Mouse (Mus musculus): ENCODE measurements around the gene Snta1.

Gene Snta1

DNA sequence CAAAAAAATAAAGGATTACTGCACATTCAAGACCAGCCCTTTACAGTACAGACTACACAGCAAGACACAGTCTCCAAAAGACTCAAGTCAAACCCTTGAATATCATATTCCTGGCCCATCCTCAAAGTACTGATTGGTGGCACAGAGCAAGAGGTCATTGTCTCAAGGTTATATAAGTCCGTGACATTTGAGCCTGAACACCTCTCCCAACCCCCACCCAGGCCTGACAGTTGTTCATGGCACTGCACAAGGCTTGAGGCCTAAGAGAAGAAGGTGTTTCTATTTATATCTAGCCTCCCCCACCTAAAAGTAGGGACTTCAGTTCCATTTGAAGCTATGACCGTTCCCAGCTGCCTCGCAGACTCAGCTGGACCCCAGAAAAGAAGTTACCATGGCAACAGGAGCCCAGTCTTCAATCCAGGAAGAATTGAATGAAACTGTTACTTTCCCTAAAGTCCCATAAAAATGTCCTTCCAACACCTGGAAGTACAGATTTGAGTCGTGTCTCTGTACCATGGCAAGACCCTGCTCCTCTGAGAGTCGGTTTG, 2.4 kb downstream of the Snta1 start:
- no peak for TF ChIP-seq GATA4 (IDR thresholded peaks at IDR 0.05; ENCODE audit: insufficient replicate concordance, low read length)

DNA sequence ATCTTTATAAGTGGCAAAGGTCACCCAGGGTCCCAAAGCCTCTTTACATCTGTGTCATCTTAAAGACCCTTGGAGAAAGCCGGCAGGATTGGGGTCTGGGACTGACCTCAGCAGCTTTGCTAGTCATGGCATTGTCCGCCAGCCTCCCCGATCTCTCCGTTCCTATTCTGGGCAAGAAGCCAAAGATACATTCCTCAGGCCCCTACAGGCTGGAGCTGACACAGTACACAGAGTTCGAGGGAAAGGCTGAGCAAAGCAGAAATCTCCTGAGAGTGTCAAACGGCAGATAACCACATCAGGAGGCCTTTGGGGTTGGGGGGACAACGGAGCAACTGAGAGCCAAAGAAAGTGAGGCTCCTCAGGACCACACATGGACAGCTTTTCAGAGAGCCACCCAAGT, 5.1 kb downstream of the Snta1 start:
- TF ChIP-seq GATA4 (IDR thresholded peaks at IDR 0.05; ENCODE audit: insufficient replicate concordance, low read length): no peak

DNA sequence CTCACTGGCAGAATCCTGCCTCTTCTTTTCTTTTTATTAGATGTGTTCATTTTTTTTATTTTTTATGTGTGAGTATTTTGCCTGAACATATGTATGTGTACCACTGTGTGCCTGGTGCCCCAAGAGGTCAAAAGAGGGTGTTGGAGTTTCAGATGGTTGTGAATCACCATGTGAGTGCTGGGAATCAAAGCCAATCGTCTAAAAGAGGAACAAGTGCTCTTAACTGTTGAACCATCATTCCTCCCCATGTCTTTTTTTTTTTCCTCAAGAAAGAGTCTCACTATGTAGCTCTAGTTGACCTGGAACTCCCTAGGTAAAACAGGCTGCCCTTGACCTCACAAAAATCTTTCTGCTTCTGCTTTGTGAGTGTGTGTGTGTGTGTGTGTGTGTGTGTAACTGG, 5.9 kb downstream of the Snta1 start:
- TF ChIP-seq GATA4 (IDR thresholded peaks at IDR 0.05; ENCODE audit: insufficient replicate concordance, low read length): no peak

DNA sequence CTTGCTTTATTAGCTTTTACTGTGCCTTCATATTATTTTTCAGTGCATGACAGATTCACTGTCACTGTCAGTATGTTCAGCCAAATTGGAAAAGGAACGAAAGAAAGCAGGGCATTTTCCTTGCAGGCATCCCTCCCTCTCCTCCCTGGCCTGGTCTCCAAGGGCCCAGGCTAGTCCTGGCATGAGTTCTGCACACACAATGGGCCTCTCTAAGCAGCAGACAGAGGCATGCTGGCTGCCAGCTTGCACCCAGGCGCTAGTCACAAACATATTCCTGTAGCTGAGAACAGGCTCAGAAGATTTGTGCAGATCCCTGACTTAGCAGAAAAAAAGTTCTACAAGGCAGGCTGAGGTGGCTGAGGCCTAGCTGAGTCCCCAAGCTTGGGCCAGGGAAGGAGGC, 8.6 kb downstream of the Snta1 start:
- no peak for TF ChIP-seq GATA4 (IDR thresholded peaks at IDR 0.05; ENCODE audit: insufficient replicate concordance, low read length)

DNA sequence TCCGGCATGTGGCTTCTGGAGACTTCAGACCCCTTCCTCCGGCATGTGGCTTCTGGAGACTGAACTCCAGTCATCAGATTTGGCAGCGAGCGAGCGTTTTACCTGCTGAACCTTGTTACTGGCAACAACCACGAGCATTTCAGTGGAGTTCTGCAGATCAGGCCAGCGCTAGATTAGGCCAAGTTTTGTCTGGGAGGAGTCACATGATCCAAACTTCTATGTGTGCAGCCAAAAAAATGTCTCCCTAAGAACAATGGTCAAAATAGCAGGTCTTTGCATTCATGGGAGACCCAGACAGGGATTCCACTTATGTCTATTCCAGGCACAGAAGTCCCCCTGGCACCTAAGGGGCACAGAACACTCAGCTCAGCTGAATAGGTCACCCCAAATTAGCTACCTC, 9.6 kb downstream of the Snta1 start:
- TF ChIP-seq GATA4 (IDR thresholded peaks at IDR 0.05; ENCODE audit: insufficient replicate concordance, low read length): no peak

DNA sequence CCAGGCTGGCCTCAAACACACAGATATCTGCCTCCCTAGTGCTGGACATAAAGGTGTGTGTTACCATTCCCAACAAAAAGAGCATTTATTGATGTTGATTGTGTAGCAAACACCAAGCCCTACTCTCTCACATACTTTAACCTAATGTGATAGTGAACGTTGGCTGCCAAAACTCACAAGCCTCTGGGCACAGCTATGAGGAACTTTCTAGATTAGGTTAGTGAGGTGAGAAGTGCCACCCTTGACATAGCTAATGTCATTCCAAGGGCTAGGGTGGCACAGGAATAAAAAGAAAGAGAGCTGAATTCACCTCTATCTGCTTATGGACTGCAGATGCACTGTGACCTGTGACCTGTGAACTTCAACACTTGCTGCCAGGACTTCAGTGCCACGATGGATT, 11.4 kb downstream of the Snta1 start:
- TF ChIP-seq GATA4 (IDR thresholded peaks at IDR 0.05; ENCODE audit: insufficient replicate concordance, low read length): no peak

DNA sequence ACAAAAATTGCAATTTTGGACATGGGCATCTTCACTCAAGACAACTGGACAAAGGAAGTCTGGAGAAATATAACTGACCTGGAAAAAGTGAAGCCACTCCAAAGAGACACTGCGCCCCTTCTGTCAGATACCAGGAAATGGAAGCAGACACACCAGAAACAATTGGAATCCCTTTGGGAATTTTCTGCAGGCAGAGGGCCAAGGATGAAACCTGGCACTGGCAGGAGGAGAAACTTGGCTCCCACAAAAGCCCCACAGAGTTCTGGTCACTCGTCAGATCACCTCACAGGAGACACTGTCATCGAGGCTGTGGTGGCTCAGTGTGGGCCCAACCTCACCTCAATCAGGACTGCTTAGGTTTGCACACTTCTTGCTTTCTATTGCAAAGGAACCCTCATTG, 13.3 kb downstream of the Snta1 start:
- no peak for TF ChIP-seq GATA4 (IDR thresholded peaks at IDR 0.05; ENCODE audit: insufficient replicate concordance, low read length)

DNA sequence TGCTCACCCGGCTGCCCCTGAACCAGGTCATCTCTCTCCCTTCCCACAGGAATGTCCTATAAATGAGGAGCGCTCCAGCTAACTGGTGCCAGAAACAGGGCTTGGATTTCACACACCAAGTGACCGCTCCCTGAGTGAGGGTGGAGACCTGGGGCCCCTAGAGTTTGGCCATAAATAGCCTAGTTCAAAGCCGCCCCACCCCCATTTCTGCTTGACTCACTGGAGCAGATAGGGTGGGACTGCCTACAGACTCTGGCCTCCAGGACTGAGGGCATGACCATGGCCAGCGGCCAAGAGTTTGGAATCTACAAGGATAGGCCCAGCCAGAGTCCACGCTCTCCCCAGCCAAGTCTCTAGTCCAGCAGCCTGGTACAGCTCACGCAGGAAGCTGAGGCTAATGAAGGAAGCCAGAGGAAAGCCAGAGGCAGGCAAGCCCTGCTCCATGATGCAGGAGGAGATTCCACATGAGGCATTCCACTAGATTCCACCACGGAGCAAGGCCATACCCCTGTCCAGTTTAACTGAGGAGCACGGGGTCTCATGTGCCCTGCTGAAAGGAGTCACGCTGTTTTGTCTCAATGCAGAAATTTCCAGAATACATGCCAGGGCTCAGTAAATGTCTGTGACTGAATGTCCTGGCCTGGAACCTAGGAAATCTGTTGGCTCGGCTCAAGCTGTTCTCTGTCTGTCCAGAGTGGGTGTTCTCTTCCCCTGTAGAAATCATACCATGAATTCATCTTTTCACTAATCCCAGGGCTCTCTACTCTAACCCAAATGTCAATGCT, 17.5 kb downstream of the Snta1 start:
- TF ChIP-seq GATA4 (IDR thresholded peaks at IDR 0.05; ENCODE audit: insufficient replicate concordance, low read length): no peak

DNA sequence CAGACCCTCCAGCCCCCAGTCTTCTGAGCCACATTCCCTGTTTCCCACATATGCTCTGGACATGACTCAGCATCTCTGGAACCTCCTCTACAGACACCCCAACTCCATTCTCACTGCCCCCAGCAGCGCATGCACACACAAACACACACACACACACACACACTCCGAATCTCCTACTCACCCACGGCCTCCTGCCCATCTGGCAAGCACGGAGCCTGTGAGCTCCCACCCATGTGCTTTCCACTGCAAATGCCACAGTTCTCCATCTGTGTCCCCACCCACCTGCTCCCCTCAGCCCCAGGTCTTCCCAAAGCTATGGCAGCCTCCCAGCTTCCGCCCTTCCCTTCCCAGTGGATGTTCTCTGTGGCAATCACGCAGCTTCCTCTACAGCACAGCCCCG, 28.8 kb downstream of the Snta1 start:
- TF ChIP-seq GATA4 (IDR thresholded peaks at IDR 0.05; ENCODE audit: insufficient replicate concordance, low read length): no peak

DNA sequence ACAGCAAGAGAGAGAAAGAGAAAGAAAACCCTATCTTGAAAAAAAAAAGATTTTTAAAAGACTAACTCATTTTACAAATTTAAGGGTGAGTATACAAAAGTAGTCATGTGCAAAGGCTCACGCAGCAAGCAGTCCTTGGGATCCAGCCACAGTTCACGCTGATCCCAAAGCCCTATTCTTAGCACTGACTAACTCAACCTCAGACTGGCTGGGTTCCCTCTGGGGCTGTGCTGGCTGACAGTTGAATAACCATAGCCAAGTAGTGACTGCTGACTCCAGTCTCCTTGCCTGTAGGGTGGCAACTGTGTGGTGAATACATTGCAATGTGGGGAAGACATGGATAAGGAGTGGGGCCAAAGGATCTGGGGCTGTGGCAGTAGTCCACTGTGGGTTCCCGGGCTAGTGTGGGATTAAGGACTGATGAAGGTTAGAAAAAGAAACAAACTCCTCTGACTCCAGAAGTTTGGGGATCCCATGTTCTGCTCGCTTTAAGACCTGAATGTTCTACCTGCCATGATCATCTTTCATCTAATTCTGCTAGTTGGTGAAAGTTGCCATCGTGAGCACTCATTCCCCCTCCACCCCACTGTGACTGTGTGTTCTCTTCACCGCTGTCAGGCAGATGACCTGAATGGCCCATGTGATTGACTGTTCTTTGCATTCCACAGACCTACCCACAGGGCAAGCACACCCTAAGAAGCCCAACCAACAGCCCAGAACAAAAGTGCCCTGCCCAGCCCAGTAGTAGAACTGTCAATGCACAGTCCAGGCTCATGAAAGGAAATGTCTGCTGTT, 32.9 kb downstream of the Snta1 start:
- no peak for TF ChIP-seq GATA4 (IDR thresholded peaks at IDR 0.05; ENCODE audit: insufficient replicate concordance, low read length)

DNA sequence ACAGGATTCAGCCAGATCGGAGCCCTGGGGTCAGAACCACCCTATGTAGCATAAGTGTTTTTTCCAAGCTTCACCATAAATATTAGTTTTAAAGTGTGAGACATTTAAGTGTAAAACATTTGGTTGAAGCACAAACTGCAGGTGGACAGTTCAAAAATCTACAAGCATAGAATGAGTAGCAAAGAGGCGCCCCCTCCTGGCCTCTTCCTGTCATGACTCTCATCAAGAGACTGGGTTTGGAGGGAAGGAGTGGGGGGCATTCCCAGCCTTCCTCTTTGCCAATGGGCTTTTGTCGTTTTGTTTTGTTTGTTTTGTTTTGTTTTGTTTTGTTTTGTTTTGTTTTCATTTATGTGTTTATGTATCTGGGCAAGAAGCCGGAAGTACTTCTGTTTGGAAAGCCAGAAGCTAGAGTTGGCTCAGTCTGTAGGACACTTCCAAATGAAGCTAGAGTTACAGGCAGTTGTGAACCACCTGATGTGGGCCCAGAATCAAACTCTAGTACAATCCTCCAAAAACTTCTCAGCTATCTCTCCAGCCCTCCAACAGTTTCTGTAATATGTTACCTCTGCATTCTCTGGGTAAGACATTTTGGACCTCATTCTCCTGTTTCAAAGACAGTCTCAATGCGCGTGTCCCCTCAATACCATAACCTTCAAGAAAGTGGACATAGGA, 33.8 kb downstream of the Snta1 start:
- no peak for TF ChIP-seq GATA4 (IDR thresholded peaks at IDR 0.05; ENCODE audit: insufficient replicate concordance, low read length)

DNA sequence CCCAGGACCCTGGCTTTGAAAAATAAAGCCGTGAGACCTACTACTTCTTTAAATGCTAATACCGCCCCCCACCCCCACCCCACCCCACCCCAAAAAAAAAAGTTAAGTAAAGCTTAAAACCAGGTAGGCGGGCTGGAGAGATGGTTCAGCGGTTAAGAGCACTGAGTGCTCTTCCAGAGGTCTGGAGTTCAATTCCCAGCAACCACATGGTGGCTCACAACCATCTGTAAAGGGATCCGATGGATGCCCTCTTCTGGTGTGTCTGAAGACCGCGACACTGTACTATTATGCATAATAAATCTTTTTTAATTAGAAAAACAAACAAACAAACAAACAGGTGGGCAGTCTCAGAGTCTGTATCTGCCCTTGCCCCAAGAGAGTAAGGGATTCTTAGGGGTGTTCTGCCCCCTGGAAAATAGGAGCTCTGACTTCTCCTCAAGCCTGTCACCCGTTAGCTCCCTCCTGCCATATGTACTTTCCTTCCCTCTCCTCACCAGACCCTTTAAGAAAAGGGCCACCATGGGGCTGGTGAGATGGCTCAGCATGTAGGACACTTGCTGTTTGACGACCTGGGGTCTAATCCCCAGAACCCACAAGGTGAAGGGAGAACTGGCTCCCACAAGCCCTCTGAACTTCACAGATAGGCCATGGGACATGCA, 34.9 kb downstream of the Snta1 start, which contains the start of gene Cdk5rap1:
Cdk5rap1 (minus strand) TSS at position 169 of the 659 bp plus-strand sequence.
- TF ChIP-seq GATA4 (IDR thresholded peaks at IDR 0.05; ENCODE audit: insufficient replicate concordance, low read length): no peak

DNA sequence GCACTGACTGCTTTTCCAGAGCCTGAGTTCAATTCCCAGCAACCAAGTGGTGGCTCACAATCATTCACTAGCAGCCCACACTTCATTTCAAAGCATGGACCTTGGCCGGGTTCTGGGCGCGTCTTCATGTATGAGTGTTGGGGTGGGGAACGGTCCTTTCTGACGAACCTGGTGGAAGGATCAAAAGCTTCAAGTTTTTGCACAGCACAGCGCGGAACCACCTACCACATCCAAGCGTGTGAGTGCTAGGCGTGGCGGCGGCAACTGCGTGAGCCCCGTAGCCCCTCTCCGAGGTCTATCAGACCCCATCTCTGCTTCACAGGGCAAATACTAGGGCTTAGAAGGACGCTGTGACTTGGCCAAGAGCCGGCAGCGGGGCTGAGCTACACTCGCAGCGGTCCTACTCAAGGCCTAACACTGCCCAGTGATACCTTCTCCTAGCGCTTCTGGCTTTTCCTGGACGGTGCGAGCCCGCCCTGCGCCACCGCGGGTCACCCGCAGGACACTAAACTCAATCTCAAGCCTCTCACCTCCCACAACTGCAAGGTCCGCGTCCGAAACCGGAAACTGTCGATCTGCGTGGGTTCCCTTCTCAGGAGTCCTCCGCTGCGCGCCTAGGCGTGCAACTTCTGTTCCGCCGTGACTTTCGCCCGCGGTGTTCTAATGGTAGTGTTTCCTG, 35.6 kb downstream of the Snta1 start:
- peak; percentile 21; the same call in 1 of the 2 replicates for TF ChIP-seq GATA4 (IDR thresholded peaks at IDR 0.05; ENCODE audit: insufficient replicate concordance, low read length)

DNA sequence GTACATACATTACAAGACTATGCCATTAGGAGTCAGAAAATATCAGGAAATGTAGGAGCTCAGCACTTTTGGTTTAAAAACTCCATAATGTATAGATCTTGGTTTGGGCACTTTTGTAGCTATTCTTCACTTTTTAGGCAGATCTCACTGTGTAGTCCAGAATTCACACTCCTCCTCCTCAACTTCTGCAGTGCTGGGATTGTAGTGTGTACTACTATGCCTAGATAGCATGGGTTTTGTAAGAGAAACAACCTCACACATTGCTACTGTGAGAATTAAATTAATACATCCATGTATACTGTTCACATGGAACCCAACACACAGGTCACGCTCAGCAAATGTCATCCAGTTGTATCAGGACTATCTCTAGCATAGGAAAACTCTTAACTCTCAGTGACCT, 40.4 kb downstream of the Snta1 start:
- TF ChIP-seq GATA4 (IDR thresholded peaks at IDR 0.05; ENCODE audit: insufficient replicate concordance, low read length): no peak
